In genomic region chr5:28317253-28317916, GRCm38 (mm10) we compare ENCODE assay signal across 8 mouse cellular contexts. TPM values are rescaled to one million over a fixed set of nuclear protein-coding genes. Genes with fewer than 3 reads are reported as not detected.
DNase-seq lines count a peak whose midpoint lies in the region; ATAC-seq lines count a peak whose summit lies in the region.

No protein-coding gene starts in this region.

- peaks cover 16% of the 10 kb centered on the region for H3K4me1 ChIP-seq in kidney, embryonic 15.5 days
- H3K4me1 ChIP-seq in hindbrain, embryonic 11.5 days (replicated peaks; ENCODE audit: control insufficient read depth, insufficient read depth, low read length): no peaks in the 10 kb centered on the region

- H3K4me3 ChIP-seq in kidney, embryonic 15.5 days (replicated peaks): peak overlapping the region; percentile 96
- H3K4me3 ChIP-seq in hindbrain, embryonic 11.5 days (ENCODE audit: low read depth, low read length): peak overlapping the region; percentile 99

- peak overlapping the region; percentile 70 for H3K4me2 ChIP-seq in kidney, embryonic 15.5 days
- peak overlapping the region; percentile 46 for H3K4me2 ChIP-seq in hindbrain, embryonic 11.5 days (replicated peaks; ENCODE audit: low read depth, low read length)

- under 1% methylated on average over 50 of the region's 62 CpGs for WGBS in kidney, embryonic 15.5 days
- WGBS in hindbrain, embryonic 11.5 days: 0% methylated on average over 44 of the region's 62 CpGs

- peak overlapping the region; percentile 100 for H3K9ac ChIP-seq in kidney, embryonic 15.5 days
- peak overlapping the region; percentile 100 for H3K9ac ChIP-seq in hindbrain, embryonic 11.5 days (ENCODE audit: low read depth, low read length)

- no peaks in the 10 kb centered on the region for H3K27me3 ChIP-seq in kidney, embryonic 15.5 days
- no peaks in the 10 kb centered on the region for H3K27me3 ChIP-seq in hindbrain, embryonic 11.5 days (ENCODE audit: control insufficient read depth, insufficient read depth, low read length)

- no peak for DNase-seq in kidney, postnatal 14 days
- peak; percentile 50 for DNase-seq in adipocyte (ENCODE audit: low spot score)
- peak; percentile 62 for DNase-seq in hindbrain, embryonic 11.5 days (ENCODE audit: low spot score)
- peak; percentile 7 for DNase-seq in lung, postnatal 36 days
- no peak for DNase-seq in B cell, adult 2 months
- DNase-seq in layer of hippocampus, adult 9-10 months (ENCODE audit: low spot score): no peak
- no peak for DNase-seq in ovary, postnatal 14 days (ENCODE audit: low spot score)

- peak overlapping the region; percentile 100 for H3K27ac ChIP-seq in kidney, embryonic 15.5 days
- peak overlapping the region; percentile 99 for H3K27ac ChIP-seq in hindbrain, embryonic 11.5 days (ENCODE audit: low read depth, low read length)

- no peaks in the 10 kb centered on the region for H3K36me3 ChIP-seq in kidney, embryonic 15.5 days
- no peaks in the 10 kb centered on the region for H3K36me3 ChIP-seq in hindbrain, embryonic 11.5 days (ENCODE audit: control insufficient read depth, insufficient read depth, low read length)

- H3K9me3 ChIP-seq in kidney, embryonic 15.5 days (replicated peaks): no peaks in the 10 kb centered on the region
- H3K9me3 ChIP-seq in hindbrain, embryonic 11.5 days (ENCODE audit: control insufficient read depth, low read length): no peaks in the 10 kb centered on the region

- ATAC-seq in kidney, embryonic 15.5 days (replicated peaks; ENCODE audit: low FRiP score): no peak; the same call in 1 of the 2 replicates
- ATAC-seq in hindbrain, embryonic 11.5 days (ENCODE audit: low FRiP score): no peak

RNA-seq across cellular contexts. Expression of gene Rbm33, which starts 0.5 kb away (rescaled TPM):
- polyA plus RNA-seq in kidney, embryonic 15.5 days (2015; fragmentation: Nextera tagmentation; extraction: Ambion mirVana): 10.8 and 11.4 TPM in 2 replicates
- 19.2 and 32.8 TPM in 2 replicates for polyA plus RNA-seq in hindbrain, embryonic 11.5 days (2014; fragmentation: Nextera tagmentation; extraction: Ambion mirVana)

Comparison
In these comparisons a context has a peak if more than half of its experiments do, and no peak if none do; other contexts are left out.
1. DNase-seq: peak in adipocyte (single experiment), hindbrain, embryonic 11.5 days (single experiment) and lung, postnatal 36 days (single experiment); none in kidney, postnatal 14 days (single experiment), B cell, adult 2 months (0 of 2), layer of hippocampus, adult 9-10 months (single experiment) and ovary, postnatal 14 days (single experiment).